Mouse (Mus musculus) thymus, adult 2 months (tissue): ENCODE data around the gene Slc9b2. TPM values are rescaled to one million over a fixed set of nuclear protein-coding genes. Genes with fewer than 3 reads are reported as not detected.

Experiments used
- DNase-seq: peaks from one replicate; pipeline ENCODE4 v3.0.0; 2021
- H3K27ac ChIP-seq: fragments of 200-500 bp; 2 replicates; pipeline ENCODE4 v1.5.1; 2012; ENCODE audit warnings: low read length, control low read depth; ENCODE audit not compliant: control insufficient read depth, insufficient read depth
- H3K27me3 ChIP-seq: fragments of 200-500 bp; 2 replicates; pipeline ENCODE4 v1.6.1; 2012; ENCODE audit warnings: mild to moderate bottlenecking, low read length, moderate library complexity, mixed read lengths; ENCODE audit not compliant: control insufficient read depth, insufficient read depth
- H3K36me3 ChIP-seq: fragments of 200-500 bp; 2 replicates; pipeline ENCODE4 v1.6.1; 2012; ENCODE audit warnings: mild to moderate bottlenecking, low read length, moderate library complexity; ENCODE audit not compliant: control insufficient read depth, insufficient read depth
- H3K4me1 ChIP-seq: fragments of 200-500 bp; replicated peaks from 2 replicates; pipeline ENCODE4 v1.6.1; 2012; ENCODE audit warnings: low read length; ENCODE audit not compliant: control insufficient read depth, insufficient read depth
- H3K4me3 ChIP-seq: fragments of 200-500 bp; 2 replicates; pipeline ENCODE4 v1.5.1; 2012; ENCODE audit warnings: mild to moderate bottlenecking, low read length, control low read depth, moderate library complexity; ENCODE audit not compliant: control insufficient read depth, insufficient read depth
- CTCF ChIP-seq: fragments of 200-500 bp; IDR thresholded peaks from 2 replicates; pipeline ENCODE4 v1.5.1; 2012; ENCODE audit warnings: mild to moderate bottlenecking, control low read depth, low read length, moderate library complexity, borderline replicate concordance; ENCODE audit not compliant: control insufficient read depth, poor library complexity, insufficient read depth; ENCODE audit errors: extremely low read depth
- POLR2A ChIP-seq: fragments of 200-500 bp; IDR thresholded peaks from 2 replicates; pipeline ENCODE4 v1.6.1; 2012; ENCODE audit warnings: mild to moderate bottlenecking, low read length, control low read depth, moderate library complexity; ENCODE audit not compliant: control insufficient read depth, poor library complexity, insufficient read depth; ENCODE audit errors: extremely low read depth
- WGBS: fragments of 180-500 bp; shearing (Covaris S2); methylation state at CpG from one replicate; pipeline ENCODE4 v1.1.7; 2018; 5-methylcytosine and 5-hydroxymethylcytosine counted together
- polyA plus RNA-seq: library from polyadenylated mRNA; depleted of rRNA; stranded (reverse); fragments of >200 nt; gene quantifications from 2 replicates; pipeline ENCODE4 v1.2.3, GENCODE M21; 2012

Gene Slc9b2
- polyA plus RNA-seq, 1 experiment: 0.73 TPM

DNA sequence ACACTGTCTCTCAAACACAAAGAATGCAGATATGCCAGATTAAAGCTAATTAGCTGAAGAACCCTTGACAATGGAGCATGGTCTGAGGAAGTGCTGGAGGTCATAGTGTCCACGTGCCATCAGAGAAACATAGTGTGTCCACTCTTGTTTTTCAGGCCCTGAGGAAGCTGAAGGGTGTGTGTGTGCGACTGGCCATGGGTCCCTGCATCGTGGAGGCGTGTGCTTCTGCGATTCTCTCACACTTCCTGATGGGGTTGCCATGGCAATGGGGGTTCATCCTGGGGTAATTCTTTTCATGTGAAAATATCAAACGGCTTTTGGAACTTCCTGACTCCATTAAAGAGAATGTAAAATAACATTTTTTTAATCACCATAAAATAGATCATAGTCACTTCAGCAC is 16.9 kb downstream of the Slc9b2 start:
- H3K27ac ChIP-seq: no peak overlapping the region
- no peak for TF ChIP-seq POLR2A
- TF ChIP-seq CTCF: no peak
- H3K4me3 ChIP-seq: no peak overlapping the region
- no peaks in the 10 kb centered on the region for H3K4me1 ChIP-seq
- no peaks in the 10 kb centered on the region for H3K27me3 ChIP-seq
- H3K36me3 ChIP-seq: no peaks in the 10 kb centered on the region
- WGBS: 16% methylated on average over 6 of the region's 6 CpGs
- no peak for DNase-seq

DNA sequence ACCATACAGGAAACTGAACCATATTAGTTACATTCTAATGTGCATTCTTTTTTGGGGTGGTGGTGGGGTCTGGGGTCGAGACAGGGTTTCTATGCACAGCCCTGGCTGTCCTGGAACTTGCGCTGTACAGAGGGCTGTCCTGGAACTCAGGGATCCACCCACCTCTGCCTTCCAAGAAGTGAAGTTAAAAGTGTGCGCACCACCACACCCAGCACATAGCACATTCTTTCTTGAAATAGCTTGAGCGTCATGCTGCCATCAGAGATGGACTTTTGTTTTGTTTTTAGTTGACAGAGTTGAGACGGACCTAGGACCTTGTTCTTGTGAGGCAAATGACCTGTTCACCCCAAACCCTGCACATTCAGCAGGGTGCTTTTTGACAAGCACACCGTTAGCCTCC is 19.7 kb downstream of the Slc9b2 start:
- WGBS: 94% methylated on average over 6 of the region's 6 CpGs
- DNase-seq: no peak
- no peak for TF ChIP-seq CTCF
- Histone ChIP-seq H3K4me1 (no peaks in the 10 kb centered on the region), H3K4me3 (no peak overlapping the region), H3K36me3 (no peaks in the 10 kb centered on the region), H3K27ac (no peak overlapping the region), H3K27me3 (no peaks in the 10 kb centered on the region)

DNA sequence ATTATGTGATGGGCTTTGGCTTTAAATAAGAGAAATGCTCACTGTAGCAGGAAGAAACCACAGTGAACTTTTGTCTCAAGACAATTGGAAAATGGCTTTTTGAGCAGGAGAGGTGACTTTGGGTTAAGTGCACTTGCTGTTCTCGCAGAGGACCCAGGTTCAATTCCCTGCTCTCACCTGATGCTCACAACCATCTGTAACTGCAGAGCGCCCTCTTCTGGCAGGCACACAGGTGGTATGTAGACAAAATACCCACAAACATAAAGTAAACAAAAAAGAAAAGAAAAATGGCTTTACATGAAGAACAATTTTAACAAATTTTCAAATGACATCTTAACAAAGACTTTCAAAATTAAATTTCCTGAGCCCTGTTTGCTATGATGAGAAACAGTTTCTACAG is 20.1 kb downstream of the Slc9b2 start:
- H3K27ac ChIP-seq: no peak overlapping the region
- no peaks in the 10 kb centered on the region for H3K4me1 ChIP-seq
- no peaks in the 10 kb centered on the region for H3K36me3 ChIP-seq
- no peak for TF ChIP-seq CTCF
- TF ChIP-seq POLR2A: no peak
- H3K4me3 ChIP-seq: no peak overlapping the region
- DNase-seq: peak; percentile 12
- no peaks in the 10 kb centered on the region for H3K27me3 ChIP-seq
- WGBS: 79% methylated on average over 2 of the region's 2 CpGs

- H3K27me3 ChIP-seq: no peaks in the 10 kb centered on the region
- no peak overlapping the region for H3K27ac ChIP-seq
- H3K4me3 ChIP-seq: no peak overlapping the region
- peak; percentile 83 for DNase-seq
- no peaks in the 10 kb centered on the region for H3K4me1 ChIP-seq
- TF ChIP-seq CTCF (no peak), POLR2A (no peak)
- no peaks in the 10 kb centered on the region for H3K36me3 ChIP-seq
- WGBS: 52% methylated on average over 3 of the region's 3 CpGs
Observed at GRCm38 (mm10) chr3:135328560-135328959, 21.1 kb downstream of the Slc9b2 start.

DNA sequence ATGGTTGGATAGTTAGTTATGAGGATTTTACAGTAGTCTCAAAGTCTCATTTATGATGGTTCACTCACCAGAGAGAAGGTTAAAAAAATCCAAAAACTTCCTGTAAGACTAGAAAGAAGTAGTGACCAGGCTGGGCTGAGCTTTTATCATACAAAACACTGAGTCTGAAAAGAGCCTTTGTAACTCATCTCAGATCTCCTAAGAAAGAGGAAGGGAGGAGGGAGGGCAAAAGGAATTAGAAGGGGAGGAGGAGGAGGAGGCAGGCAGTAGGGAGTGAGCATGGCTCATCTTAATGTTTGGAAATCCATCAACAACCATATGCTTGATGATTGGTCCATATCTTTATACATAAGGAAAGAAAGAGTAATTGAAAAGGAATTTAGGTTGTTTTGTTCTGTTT is 25.2 kb downstream of the Slc9b2 start:
- Histone ChIP-seq H3K4me3 (no peak overlapping the region), H3K27me3 (no peaks in the 10 kb centered on the region), H3K27ac (no peak overlapping the region), H3K36me3 (no peaks in the 10 kb centered on the region), H3K4me1 (no peaks in the 10 kb centered on the region)
- DNase-seq: no peak
- TF ChIP-seq CTCF: no peak
- no peak for TF ChIP-seq POLR2A

DNA sequence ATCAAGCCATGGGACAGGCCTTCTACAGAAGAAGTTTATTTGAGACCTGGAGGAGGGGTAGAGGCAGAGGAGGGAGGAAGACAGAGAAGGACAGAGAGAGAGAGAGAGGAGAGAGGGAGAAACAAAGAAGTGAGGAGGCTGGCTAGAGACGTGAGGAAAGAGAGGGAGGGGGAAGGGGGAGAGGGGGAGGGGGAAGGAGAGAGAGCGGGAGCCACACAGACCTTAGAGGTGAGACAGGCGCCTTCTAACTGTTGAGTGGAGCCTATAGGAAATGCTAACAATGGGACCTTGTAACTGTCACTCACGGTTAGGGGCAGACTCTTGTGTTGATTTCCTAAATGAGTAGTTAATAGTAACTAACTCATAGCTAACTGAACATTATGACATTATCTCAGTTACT is 26.3 kb downstream of the Slc9b2 start:
- DNase-seq: no peak
- no peaks in the 10 kb centered on the region for H3K27me3 ChIP-seq
- H3K27ac ChIP-seq: no peak overlapping the region
- no peaks in the 10 kb centered on the region for H3K36me3 ChIP-seq
- TF ChIP-seq POLR2A: no peak
- H3K4me1 ChIP-seq: no peaks in the 10 kb centered on the region
- 81% methylated on average over 4 of the region's 4 CpGs for WGBS
- no peak overlapping the region for H3K4me3 ChIP-seq

DNA sequence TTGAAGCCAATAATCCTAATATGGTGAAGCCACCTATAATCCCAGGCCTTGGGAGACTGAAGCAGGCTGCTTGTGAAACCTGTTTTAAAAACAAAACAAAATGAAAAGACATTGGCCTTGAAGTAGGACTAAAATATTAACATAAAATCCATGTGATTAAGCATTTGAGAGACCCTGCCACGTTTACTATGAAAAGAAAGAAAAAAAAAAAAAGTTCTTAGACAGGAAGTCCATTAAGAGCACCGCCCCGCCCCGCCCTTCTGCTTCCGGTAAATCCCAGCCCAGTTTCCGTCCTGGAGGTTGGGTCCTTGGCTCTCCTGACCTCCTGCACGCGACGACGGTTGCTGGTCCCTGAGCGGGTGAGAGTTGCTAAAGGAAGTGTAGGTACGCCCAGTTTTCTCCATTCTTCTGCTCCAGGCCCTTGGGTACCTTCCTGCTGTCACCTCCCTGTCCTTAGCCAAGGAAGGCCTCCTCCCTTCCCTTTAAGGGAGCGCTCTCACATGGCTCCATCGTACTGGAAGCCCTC is 40.3 kb downstream of the Slc9b2 start, which contains the start of gene Slc9b1:
TSS of gene Slc9b1 (plus strand) at position 291 of the 526 bp plus-strand sequence.
- TF ChIP-seq POLR2A (no peak), CTCF (no peak)
- no peaks in the 10 kb centered on the region for H3K4me1 ChIP-seq
- H3K36me3 ChIP-seq: no peaks in the 10 kb centered on the region
- no peak within 1 kb of the TSS for H3K27ac ChIP-seq
- H3K27me3 ChIP-seq: no peaks in the 10 kb centered on the region
- no peak for DNase-seq
- no peak within 1 kb of the TSS for H3K4me3 ChIP-seq
- 90% methylated on average over 14 of the region's 14 CpGs for WGBS
